Mouse (Mus musculus) forebrain, embryonic 13.5 days (tissue): ENCODE data around the gene Ifi207. TPM values are rescaled to one million over a fixed set of nuclear protein-coding genes. Genes with fewer than 3 reads are reported as not detected.

Source experiments
- polyA plus RNA-seq: library from polyadenylated mRNA; unstranded; fragments of >200 nt; fragmentation: Nextera tagmentation; extraction: Ambion mirVana; gene quantifications from 2 replicates; pipeline ENCODE4 v1.2.1, GENCODE M21; 2015

The Ifi207 gene
- polyA plus RNA-seq, 1 experiment from 2014 or later, result 0.19 TPM

Other genes starting within 250 kb of the Ifi207 start
- gene Ifi214, start 205.8 kb downstream of the Ifi207 start, polyA plus RNA-seq, result not detected in 2 replicates
- gene Ifi213, start 142.5 kb downstream of the Ifi207 start, polyA plus RNA-seq, result not detected in 2 replicates
- not detected in 2 replicates for gene Ifi209, start 110.8 kb downstream of the Ifi207 start, polyA plus RNA-seq
- gene Ifi208, start 68.1 kb downstream of the Ifi207 start, polyA plus RNA-seq, result not detected in 2 replicates
- gene Ifi204, start 25.2 kb upstream of the Ifi207 start, polyA plus RNA-seq, result 0.28 and 0.37 TPM in 2 replicates
- 0.12 and 0.15 TPM in 2 replicates for gene Ifi211, start 171.3 kb upstream of the Ifi207 start, polyA plus RNA-seq
- 0.79 and 0.90 TPM in 2 replicates for gene Mndal, start 200.7 kb upstream of the Ifi207 start, polyA plus RNA-seq
- 0.78 and 1.7 TPM in 2 replicates for gene Ifi203, start 200.9 kb upstream of the Ifi207 start, polyA plus RNA-seq
- gene Ifi202b, start 241.0 kb upstream of the Ifi207 start, polyA plus RNA-seq, result not detected in 2 replicates